Mouse (Mus musculus): ENCODE data around the gene Rab31. TPM values are rescaled to one million over a fixed set of nuclear protein-coding genes. Genes with fewer than 3 reads are reported as not detected.
A peak's percentile ranks its signal among the peaks of the same experiment; 100 is the strongest.

The Rab31 gene
- polyA plus RNA-seq, 1 experiment = 48.9 TPM

- peaks cover 11% of the 10 kb centered on the region for H3K4me1 ChIP-seq (ENCODE audit: control insufficient read depth, insufficient read depth, low read length)
- no peak for TF ChIP-seq CTCF (IDR thresholded peaks at IDR 0.05; ENCODE audit: insufficient read depth, low read length)
- TF ChIP-seq POLR2A (IDR thresholded peaks at IDR 0.05; ENCODE audit: borderline replicate concordance, extremely low read depth, low read depth, low read length) = no peak
- H3K4me3 ChIP-seq (replicated peaks; ENCODE audit: extremely low read depth, low read depth, low read length) = no peak overlapping the region
- no peak for DNase-seq
- 91% methylated on average over 9 of the region's 9 CpGs for WGBS
These were observed 40.8 kb downstream of the Rab31 start for GRCm38 (mm10) chr17:65731710-65732109.

- H3K4me1 ChIP-seq (ENCODE audit: control insufficient read depth, insufficient read depth, low read length) = peaks cover 11% of the 10 kb centered on the region
- TF ChIP-seq CTCF (IDR thresholded peaks at IDR 0.05; ENCODE audit: insufficient read depth, low read length) (no peak), POLR2A (IDR thresholded peaks at IDR 0.05; ENCODE audit: borderline replicate concordance, extremely low read depth, low read depth, low read length) (no peak)
- WGBS = 34% methylated on average over 16 of the region's 16 CpGs
- DNase-seq = no peak
- H3K4me3 ChIP-seq (replicated peaks; ENCODE audit: extremely low read depth, low read depth, low read length) = no peak overlapping the region
These were observed 42.4 kb downstream of the Rab31 start for GRCm38 (mm10) chr17:65729945-65730741.

- WGBS = 53% methylated on average over 5 of the region's 5 CpGs
- DNase-seq = no peak
- TF ChIP-seq CTCF (IDR thresholded peaks at IDR 0.05; ENCODE audit: insufficient read depth, low read length) (no peak), POLR2A (IDR thresholded peaks at IDR 0.05; ENCODE audit: borderline replicate concordance, extremely low read depth, low read depth, low read length) (no peak)
- H3K4me1 ChIP-seq (ENCODE audit: control insufficient read depth, insufficient read depth, low read length) = peaks cover 17% of the 10 kb centered on the region
- H3K4me3 ChIP-seq (replicated peaks; ENCODE audit: extremely low read depth, low read depth, low read length) = no peak overlapping the region
These were observed 45.8 kb downstream of the Rab31 start for GRCm38 (mm10) chr17:65726755-65727154.

- no peak for DNase-seq
- Histone ChIP-seq H3K4me1 (ENCODE audit: control insufficient read depth, insufficient read depth, low read length) (peaks cover 16% of the 10 kb centered on the region), H3K4me3 (replicated peaks; ENCODE audit: extremely low read depth, low read depth, low read length) (no peak overlapping the region)
- WGBS = 84% methylated on average over 6 of the region's 6 CpGs
- TF ChIP-seq POLR2A (IDR thresholded peaks at IDR 0.05; ENCODE audit: borderline replicate concordance, extremely low read depth, low read depth, low read length) (no peak), CTCF (IDR thresholded peaks at IDR 0.05; ENCODE audit: insufficient read depth, low read length) (peak; percentile 55)
These were observed 46.3 kb downstream of the Rab31 start for GRCm38 (mm10) chr17:65726274-65726673.

GRCm38 (mm10) chr17:65725814-65726213 lies 46.7 kb downstream of the Rab31 start:
- Histone ChIP-seq H3K4me1 (ENCODE audit: control insufficient read depth, insufficient read depth, low read length) (peaks cover 13% of the 10 kb centered on the region), H3K4me3 (replicated peaks; ENCODE audit: extremely low read depth, low read depth, low read length) (no peak overlapping the region)
- DNase-seq = no peak
- 68% methylated on average over 2 of the region's 2 CpGs for WGBS
- TF ChIP-seq POLR2A (IDR thresholded peaks at IDR 0.05; ENCODE audit: borderline replicate concordance, extremely low read depth, low read depth, low read length) = no peak
- no peak for TF ChIP-seq CTCF (IDR thresholded peaks at IDR 0.05; ENCODE audit: insufficient read depth, low read length)

- DNase-seq = no peak
- 61% methylated on average over 8 of the region's 8 CpGs for WGBS
- no peak overlapping the region for H3K4me3 ChIP-seq (replicated peaks; ENCODE audit: extremely low read depth, low read depth, low read length)
- peaks cover 10% of the 10 kb centered on the region for H3K4me1 ChIP-seq (ENCODE audit: control insufficient read depth, insufficient read depth, low read length)
- no peak for TF ChIP-seq CTCF (IDR thresholded peaks at IDR 0.05; ENCODE audit: insufficient read depth, low read length)
These were observed 47.2 kb downstream of the Rab31 start for GRCm38 (mm10) chr17:65725381-65725780.

- H3K4me1 ChIP-seq (ENCODE audit: control insufficient read depth, insufficient read depth, low read length) = peaks cover 6% of the 10 kb centered on the region
- H3K4me3 ChIP-seq (replicated peaks; ENCODE audit: extremely low read depth, low read depth, low read length) = no peak overlapping the region
- 35% methylated on average over 11 of the region's 11 CpGs for WGBS
- DNase-seq = peak; percentile 28
- TF ChIP-seq POLR2A (IDR thresholded peaks at IDR 0.05; ENCODE audit: borderline replicate concordance, extremely low read depth, low read depth, low read length) (peak; percentile 64; the same call in 1 of the 2 replicates), CTCF (IDR thresholded peaks at IDR 0.05; ENCODE audit: insufficient read depth, low read length) (no peak)
These were observed 48.3 kb downstream of the Rab31 start for GRCm38 (mm10) chr17:65724254-65724653.

- WGBS = 77% methylated on average over 8 of the region's 8 CpGs
- no peak overlapping the region for H3K4me3 ChIP-seq (replicated peaks; ENCODE audit: extremely low read depth, low read depth, low read length)
These were observed 48.9 kb downstream of the Rab31 start for GRCm38 (mm10) chr17:65723633-65724032.

GRCm38 (mm10) chr17:65721330-65721729 lies 51.2 kb downstream of the Rab31 start:
- no peak overlapping the region for H3K4me3 ChIP-seq (replicated peaks; ENCODE audit: extremely low read depth, low read depth, low read length)
- TF ChIP-seq CTCF (IDR thresholded peaks at IDR 0.05; ENCODE audit: insufficient read depth, low read length) (no peak), POLR2A (IDR thresholded peaks at IDR 0.05; ENCODE audit: borderline replicate concordance, extremely low read depth, low read depth, low read length) (no peak)
- DNase-seq = no peak
- H3K4me1 ChIP-seq (ENCODE audit: control insufficient read depth, insufficient read depth, low read length) = peaks cover 6% of the 10 kb centered on the region

More at GRCm38 (mm10) chr17:65723633-65724032, 48.9 kb downstream of the Rab31 start:
- no peak for DNase-seq
- peaks cover 6% of the 10 kb centered on the region for H3K4me1 ChIP-seq (ENCODE audit: control insufficient read depth, insufficient read depth, low read length)
- TF ChIP-seq CTCF (IDR thresholded peaks at IDR 0.05; ENCODE audit: insufficient read depth, low read length) (no peak), POLR2A (IDR thresholded peaks at IDR 0.05; ENCODE audit: borderline replicate concordance, extremely low read depth, low read depth, low read length) (no peak)

- no peak for DNase-seq
- Histone ChIP-seq H3K4me1 (ENCODE audit: control insufficient read depth, insufficient read depth, low read length) (peaks cover 6% of the 10 kb centered on the region), H3K4me3 (replicated peaks; ENCODE audit: extremely low read depth, low read depth, low read length) (no peak overlapping the region)
- TF ChIP-seq CTCF (IDR thresholded peaks at IDR 0.05; ENCODE audit: insufficient read depth, low read length) (no peak), POLR2A (IDR thresholded peaks at IDR 0.05; ENCODE audit: borderline replicate concordance, extremely low read depth, low read depth, low read length) (no peak)
- WGBS = 94% methylated on average over 5 of the region's 5 CpGs
These were observed 52.7 kb downstream of the Rab31 start for GRCm38 (mm10) chr17:65719826-65720225.

Measured in lung, adult 2 months (tissue).